Mouse (Mus musculus): ENCODE results near the gene Zc3hav1l. TPM values are rescaled to one million over a fixed set of nuclear protein-coding genes. Genes with fewer than 3 reads are reported as not detected.

Gene Zc3hav1l
- polyA plus RNA-seq, 1 experiment from 2014 or later, result 1.6 TPM

- Histone ChIP-seq H3K4me1 (replicated peaks; ENCODE audit: control insufficient read depth, insufficient read depth, low read length) (no peaks in the 10 kb centered on the region; the same call in 1 of the 2 replicates), H3K4me3 (ENCODE audit: low read depth, low read length) (no peak overlapping the region), H3K36me3 (ENCODE audit: control insufficient read depth, insufficient read depth) (no peaks in the 10 kb centered on the region), H3K27ac (ENCODE audit: low read depth, low read length) (no peak overlapping the region), H3K9ac (ENCODE audit: low read depth, low read length) (no peak overlapping the region), H3K9me3 (ENCODE audit: control insufficient read depth) (no peaks in the 10 kb centered on the region), H3K4me2 (replicated peaks; ENCODE audit: low read depth) (no peak overlapping the region), H3K27me3 (replicated peaks; ENCODE audit: control insufficient read depth, insufficient read depth, low read length) (no peaks in the 10 kb centered on the region)
- ATAC-seq, result no peak
- TF ChIP-seq CTCF (IDR thresholded peaks at IDR 0.05; ENCODE audit: low read depth), result no peak
- 82% methylated on average over 10 of the region's 10 CpGs for WGBS
Measured at GRCm38 (mm10) chr6:38252139-38252538, 46.9 kb downstream of the Zc3hav1l start.

DNA sequence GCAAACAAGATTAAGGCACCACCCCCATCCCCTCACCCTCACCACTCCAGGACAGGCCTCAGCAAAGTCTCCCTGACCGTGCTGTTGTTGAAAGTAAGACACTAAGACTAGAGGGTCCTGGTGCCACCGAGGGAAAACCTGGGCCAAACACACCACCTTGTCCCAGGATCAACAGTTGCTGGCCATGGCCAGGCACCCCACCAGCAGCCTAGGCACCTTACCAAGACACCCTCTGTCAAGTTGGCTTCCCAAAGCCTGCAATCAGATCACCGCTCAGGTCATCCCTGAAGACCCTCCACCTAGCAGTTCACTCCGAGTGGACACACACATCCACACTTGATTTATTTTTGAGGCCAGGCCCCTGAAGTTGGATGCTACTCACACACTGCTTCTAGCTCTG, 47.6 kb downstream of the Zc3hav1l start:
- ATAC-seq, result no peak
- Histone ChIP-seq H3K27me3 (replicated peaks; ENCODE audit: control insufficient read depth, insufficient read depth, low read length) (no peaks in the 10 kb centered on the region), H3K36me3 (ENCODE audit: control insufficient read depth, insufficient read depth) (no peaks in the 10 kb centered on the region), H3K9ac (ENCODE audit: low read depth, low read length) (no peak overlapping the region), H3K4me2 (replicated peaks; ENCODE audit: low read depth) (no peak overlapping the region), H3K27ac (ENCODE audit: low read depth, low read length) (no peak overlapping the region), H3K4me1 (replicated peaks; ENCODE audit: control insufficient read depth, insufficient read depth, low read length) (no peaks in the 10 kb centered on the region; the same call in 1 of the 2 replicates), H3K4me3 (ENCODE audit: low read depth, low read length) (no peak overlapping the region), H3K9me3 (ENCODE audit: control insufficient read depth) (no peaks in the 10 kb centered on the region)
- TF ChIP-seq CTCF (IDR thresholded peaks at IDR 0.05; ENCODE audit: low read depth), result no peak
- WGBS, result 73% methylated on average over 4 of the region's 4 CpGs

- Histone ChIP-seq H3K4me3 (ENCODE audit: low read depth, low read length) (no peak overlapping the region), H3K4me2 (replicated peaks; ENCODE audit: low read depth) (no peak overlapping the region), H3K27ac (ENCODE audit: low read depth, low read length) (no peak overlapping the region), H3K27me3 (replicated peaks; ENCODE audit: control insufficient read depth, insufficient read depth, low read length) (no peaks in the 10 kb centered on the region), H3K4me1 (replicated peaks; ENCODE audit: control insufficient read depth, insufficient read depth, low read length) (no peaks in the 10 kb centered on the region), H3K36me3 (ENCODE audit: control insufficient read depth, insufficient read depth) (no peaks in the 10 kb centered on the region), H3K9me3 (ENCODE audit: control insufficient read depth) (no peaks in the 10 kb centered on the region), H3K9ac (ENCODE audit: low read depth, low read length) (no peak overlapping the region)
- TF ChIP-seq CTCF (IDR thresholded peaks at IDR 0.05; ENCODE audit: low read depth), result no peak
- 89% methylated on average over 4 of the region's 4 CpGs for WGBS
- ATAC-seq, result no peak
Measured at GRCm38 (mm10) chr6:38247362-38247761, 51.7 kb downstream of the Zc3hav1l start.

GRCm38 (mm10) chr6:38244806-38245205, 54.3 kb downstream of the Zc3hav1l start:
- 84% methylated on average over 3 of the region's 3 CpGs for WGBS
- Histone ChIP-seq H3K27me3 (replicated peaks; ENCODE audit: control insufficient read depth, insufficient read depth, low read length) (no peaks in the 10 kb centered on the region), H3K27ac (ENCODE audit: low read depth, low read length) (no peak overlapping the region), H3K4me2 (replicated peaks; ENCODE audit: low read depth) (no peak overlapping the region), H3K9ac (ENCODE audit: low read depth, low read length) (no peak overlapping the region), H3K4me1 (replicated peaks; ENCODE audit: control insufficient read depth, insufficient read depth, low read length) (no peaks in the 10 kb centered on the region), H3K36me3 (ENCODE audit: control insufficient read depth, insufficient read depth) (no peaks in the 10 kb centered on the region), H3K9me3 (ENCODE audit: control insufficient read depth) (no peaks in the 10 kb centered on the region), H3K4me3 (ENCODE audit: low read depth, low read length) (no peak overlapping the region)
- TF ChIP-seq CTCF (IDR thresholded peaks at IDR 0.05; ENCODE audit: low read depth), result no peak
- ATAC-seq, result no peak

DNA sequence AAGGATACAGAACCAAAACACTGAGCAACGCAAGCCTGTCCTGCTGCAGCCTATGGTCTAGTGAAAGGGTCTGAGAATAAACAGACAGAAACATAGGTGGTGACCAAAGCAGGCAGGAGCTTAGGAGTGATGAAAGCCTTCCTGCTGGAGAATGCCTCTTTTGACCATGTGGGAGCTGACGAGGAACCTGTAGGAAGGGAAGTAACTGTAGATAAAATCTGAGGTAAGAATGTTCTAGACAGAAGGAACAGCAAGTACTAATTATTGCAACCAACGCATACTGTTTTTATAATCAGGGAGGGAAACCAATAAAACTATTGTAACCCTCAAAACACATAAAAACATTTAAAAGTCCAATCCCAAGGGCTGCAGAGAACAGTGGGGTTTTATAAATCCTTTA, 54.9 kb downstream of the Zc3hav1l start:
- H3K4me1 ChIP-seq (replicated peaks; ENCODE audit: control insufficient read depth, insufficient read depth, low read length), result no peaks in the 10 kb centered on the region
- H3K27me3 ChIP-seq (replicated peaks; ENCODE audit: control insufficient read depth, insufficient read depth, low read length), result no peaks in the 10 kb centered on the region
- no peak overlapping the region for H3K9ac ChIP-seq (ENCODE audit: low read depth, low read length)
- WGBS, result 60% methylated on average over 3 of the region's 3 CpGs
- no peak overlapping the region for H3K27ac ChIP-seq (ENCODE audit: low read depth, low read length)
- no peaks in the 10 kb centered on the region for H3K9me3 ChIP-seq (ENCODE audit: control insufficient read depth)
- ATAC-seq, result no peak
- no peaks in the 10 kb centered on the region for H3K36me3 ChIP-seq (ENCODE audit: control insufficient read depth, insufficient read depth)
- no peak overlapping the region for H3K4me2 ChIP-seq (replicated peaks; ENCODE audit: low read depth)
- no peak for TF ChIP-seq CTCF (IDR thresholded peaks at IDR 0.05; ENCODE audit: low read depth)
- no peak overlapping the region for H3K4me3 ChIP-seq (ENCODE audit: low read depth, low read length)

- no peak overlapping the region for H3K27ac ChIP-seq (ENCODE audit: low read depth, low read length)
- H3K4me1 ChIP-seq (replicated peaks; ENCODE audit: control insufficient read depth, insufficient read depth, low read length), result no peaks in the 10 kb centered on the region
- no peak overlapping the region for H3K4me3 ChIP-seq (ENCODE audit: low read depth, low read length)
- no peak for ATAC-seq
- H3K9me3 ChIP-seq (ENCODE audit: control insufficient read depth), result no peaks in the 10 kb centered on the region
- 67% methylated on average over 5 of the region's 5 CpGs for WGBS
- H3K36me3 ChIP-seq (ENCODE audit: control insufficient read depth, insufficient read depth), result no peaks in the 10 kb centered on the region
- H3K4me2 ChIP-seq (replicated peaks; ENCODE audit: low read depth), result no peak overlapping the region
- no peaks in the 10 kb centered on the region for H3K27me3 ChIP-seq (replicated peaks; ENCODE audit: control insufficient read depth, insufficient read depth, low read length)
- H3K9ac ChIP-seq (ENCODE audit: low read depth, low read length), result no peak overlapping the region
- TF ChIP-seq CTCF (IDR thresholded peaks at IDR 0.05; ENCODE audit: low read depth), result no peak
Measured at GRCm38 (mm10) chr6:38242833-38243232, 56.2 kb downstream of the Zc3hav1l start.

DNA sequence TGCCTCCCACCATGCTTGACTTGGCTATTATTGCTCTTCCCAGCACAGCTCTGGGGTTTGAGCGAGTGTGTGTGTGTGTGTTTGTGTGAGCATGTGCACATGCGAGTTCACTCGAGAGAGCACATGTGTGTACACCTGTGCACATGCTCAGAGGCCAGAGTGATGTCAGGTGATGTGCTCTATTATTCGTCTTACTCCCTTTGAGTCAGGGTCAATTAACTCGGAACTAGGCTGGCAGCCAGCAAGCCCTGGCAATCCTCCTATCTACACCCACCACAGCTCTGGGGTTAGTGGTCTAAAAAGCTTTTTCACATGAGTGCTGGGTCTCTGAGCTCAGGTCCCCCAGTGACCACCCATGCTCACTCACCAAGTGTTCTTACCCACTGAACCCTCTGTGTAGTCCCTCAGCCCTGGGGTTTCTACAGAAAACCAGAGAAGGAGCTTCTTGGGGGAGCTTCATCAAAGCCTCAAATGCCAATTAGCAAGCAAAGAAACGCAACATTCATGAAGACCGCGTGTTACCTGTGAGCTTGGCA, 56.7 kb downstream of the Zc3hav1l start:
- ATAC-seq, result no peak
- Histone ChIP-seq H3K4me3 (ENCODE audit: low read depth, low read length) (no peak overlapping the region), H3K9me3 (ENCODE audit: control insufficient read depth) (no peaks in the 10 kb centered on the region), H3K4me1 (replicated peaks; ENCODE audit: control insufficient read depth, insufficient read depth, low read length) (no peaks in the 10 kb centered on the region), H3K4me2 (replicated peaks; ENCODE audit: low read depth) (no peak overlapping the region), H3K27me3 (replicated peaks; ENCODE audit: control insufficient read depth, insufficient read depth, low read length) (no peaks in the 10 kb centered on the region), H3K36me3 (ENCODE audit: control insufficient read depth, insufficient read depth) (no peaks in the 10 kb centered on the region), H3K9ac (ENCODE audit: low read depth, low read length) (no peak overlapping the region), H3K27ac (ENCODE audit: low read depth, low read length) (no peak overlapping the region)
- 80% methylated on average over 8 of the region's 8 CpGs for WGBS
- no peak for TF ChIP-seq CTCF (IDR thresholded peaks at IDR 0.05; ENCODE audit: low read depth)

All from intestine, postnatal 0 days (tissue).